Mouse (Mus musculus) R1 (cell line): ENCODE results near the gene Ensa.
"Not testable (repeated sequence)": the region's sequence is repeated elsewhere in the genome, so short reads cannot be mapped to it uniquely, and the experiment has no call there.

Source experiments
- DNase-seq: peaks from one replicate; pipeline ENCODE4 v3.0.0-alpha.2; 2018; ENCODE audit warnings: low read depth, low spot score

Ensa gene

GRCm38 (mm10) chr3:95662724-95663449 lies 38.1 kb downstream of the Ensa start:
- DNase-seq: peak; percentile 64

- DNase-seq: peak; percentile 91
Observed at GRCm38 (mm10) chr3:95663486-95663885, 38.7 kb downstream of the Ensa start.

- peak; percentile 81 for DNase-seq
Observed at GRCm38 (mm10) chr3:95663969-95664608, 39.3 kb downstream of the Ensa start.

GRCm38 (mm10) chr3:95664940-95665352 lies 40.2 kb downstream of the Ensa start:
- no peak for DNase-seq

GRCm38 (mm10) chr3:95666124-95666844 lies 41.5 kb downstream of the Ensa start:
- peak; percentile 93 for DNase-seq

GRCm38 (mm10) chr3:95667521-95667920 lies 42.7 kb downstream of the Ensa start:
- DNase-seq: no peak

- peak; percentile 68 for DNase-seq
Observed at GRCm38 (mm10) chr3:95668026-95668425, 43.2 kb downstream of the Ensa start.

GRCm38 (mm10) chr3:95668589-95669308 lies 44.0 kb downstream of the Ensa start:
- no peak for DNase-seq

GRCm38 (mm10) chr3:95669309-95669665 lies 44.5 kb downstream of the Ensa start:
- DNase-seq: no peak

GRCm38 (mm10) chr3:95670419-95670818 lies 45.6 kb downstream of the Ensa start:
- DNase-seq: not testable (repeated sequence)

GRCm38 (mm10) chr3:95671201-95671600 lies 46.4 kb downstream of the Ensa start:
- no peak for DNase-seq

- DNase-seq: peak; percentile 49
Observed at GRCm38 (mm10) chr3:95672461-95672860, 47.7 kb downstream of the Ensa start.

- DNase-seq: no peak
Observed at GRCm38 (mm10) chr3:95672861-95673706, 48.3 kb downstream of the Ensa start.

GRCm38 (mm10) chr3:95673707-95674211 lies 49.0 kb downstream of the Ensa start:
- DNase-seq: no peak

GRCm38 (mm10) chr3:95674236-95674635 lies 49.4 kb downstream of the Ensa start:
- peak; percentile 97 for DNase-seq

GRCm38 (mm10) chr3:95674812-95675211 lies 50.0 kb downstream of the Ensa start:
- peak; percentile 87 for DNase-seq

- peak; percentile 96 for DNase-seq
Observed at GRCm38 (mm10) chr3:95675301-95676092, 50.7 kb downstream of the Ensa start.

- peak; percentile 77 for DNase-seq
Observed at GRCm38 (mm10) chr3:95676745-95677419, 52.1 kb downstream of the Ensa start.

GRCm38 (mm10) chr3:95677420-95678090 lies 52.8 kb downstream of the Ensa start:
- peak; percentile 32 for DNase-seq
